Comparison of ENCODE assay signal across 8 mouse cellular contexts in the genomic region with DNA sequence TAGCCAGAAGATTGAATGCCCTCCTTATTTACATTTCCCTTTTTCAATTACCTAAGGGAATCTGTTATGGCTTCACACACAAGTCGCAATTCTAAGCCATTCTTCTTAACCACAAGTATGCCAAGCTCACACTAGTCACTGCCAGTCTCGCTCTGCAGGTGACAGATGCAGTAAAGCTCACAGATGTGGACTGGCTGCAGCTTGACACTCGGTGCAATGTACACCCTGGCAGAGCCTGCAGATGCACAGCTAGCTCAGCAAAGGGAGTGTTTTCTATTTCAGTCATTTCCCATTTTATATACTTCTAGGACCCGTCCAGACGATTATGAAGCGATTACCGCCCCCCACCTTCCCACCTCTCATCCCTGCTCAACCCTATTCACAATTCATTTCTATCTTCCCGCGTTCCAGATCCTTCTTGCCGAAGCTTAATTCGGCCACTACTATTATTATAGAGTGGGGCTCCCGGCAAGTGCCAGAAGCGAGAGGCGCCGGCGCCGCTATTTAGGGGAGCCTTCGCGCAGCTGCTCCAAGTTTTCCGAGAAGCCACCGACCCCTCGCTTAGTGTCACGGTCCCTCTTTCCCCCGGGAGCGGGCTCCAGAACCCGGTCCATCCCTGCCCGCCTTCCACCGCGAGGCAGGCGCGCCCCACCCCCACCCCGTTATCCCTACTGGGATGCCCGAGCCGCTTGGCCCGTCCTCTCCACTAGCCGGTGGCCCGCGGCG. TPM values are rescaled to one million over a fixed set of nuclear protein-coding genes. Genes with fewer than 3 reads are reported as not detected.
DNase-seq lines count a peak whose midpoint lies in the region; ATAC-seq and TF ChIP-seq lines count a peak whose summit lies in the region.

No protein-coding gene starts in this region.

- H3K36me3 ChIP-seq in neural tube, embryonic 11.5 days (ENCODE audit: control insufficient read depth, insufficient read depth, low read length) = no peaks in the 10 kb centered on the region
- H3K36me3 ChIP-seq in forebrain, postnatal 0 days (ENCODE audit: insufficient read depth) = no peaks in the 10 kb centered on the region
- H3K36me3 ChIP-seq in liver, embryonic 12.5 days = no peaks in the 10 kb centered on the region
- H3K36me3 ChIP-seq in stomach, embryonic 16.5 days (ENCODE audit: control insufficient read depth, insufficient read depth, low read length) = no peaks in the 10 kb centered on the region

- H3K27me3 ChIP-seq in neural tube, embryonic 11.5 days (ENCODE audit: control insufficient read depth, insufficient read depth, low read length) = no peaks in the 10 kb centered on the region
- no peaks in the 10 kb centered on the region for H3K27me3 ChIP-seq in forebrain, postnatal 0 days (ENCODE audit: insufficient read depth, low read length)
- no peaks in the 10 kb centered on the region for H3K27me3 ChIP-seq in liver, embryonic 12.5 days (replicated peaks)
- H3K27me3 ChIP-seq in stomach, embryonic 16.5 days (ENCODE audit: control insufficient read depth, insufficient read depth, low read length) = no peaks in the 10 kb centered on the region

- WGBS in neural tube, embryonic 11.5 days = under 1% methylated on average over 38 of the region's 39 CpGs
- 4% methylated on average over 38 of the region's 39 CpGs for WGBS in forebrain, postnatal 0 days
- WGBS in liver, embryonic 12.5 days (ENCODE audit: insufficient replicate concordance) = 2% methylated on average over 39 of the region's 39 CpGs
- WGBS in stomach, embryonic 16.5 days = under 1% methylated on average over 39 of the region's 39 CpGs

- peak overlapping the region; percentile 95 for H3K9ac ChIP-seq in neural tube, embryonic 11.5 days (ENCODE audit: low read length)
- H3K9ac ChIP-seq in forebrain, postnatal 0 days = peak overlapping the region; percentile 99
- H3K9ac ChIP-seq in liver, embryonic 12.5 days = peak overlapping the region; percentile 91
- peak overlapping the region; percentile 94 for H3K9ac ChIP-seq in stomach, embryonic 16.5 days (ENCODE audit: low read length)

- H3K27ac ChIP-seq in neural tube, embryonic 11.5 days (ENCODE audit: low read depth, low read length) = peak overlapping the region; percentile 94
- peak overlapping the region; percentile 98 for H3K27ac ChIP-seq in forebrain, postnatal 0 days (ENCODE audit: low read depth, low read length)
- H3K27ac ChIP-seq in liver, embryonic 12.5 days = peak overlapping the region; percentile 91
- H3K27ac ChIP-seq in stomach, embryonic 16.5 days (ENCODE audit: low read length) = peak overlapping the region; percentile 66

- ATAC-seq in neural tube, embryonic 11.5 days (ENCODE audit: insufficient read depth, low FRiP score, low TSS enrichment) = peak; percentile 78
- ATAC-seq in forebrain, postnatal 0 days = peak; percentile 59
- ATAC-seq in liver, embryonic 12.5 days = peak; percentile 71
- ATAC-seq in stomach, embryonic 16.5 days (ENCODE audit: insufficient read depth, low FRiP score) = peak; percentile 54; the same call in 1 of the 2 replicates

- H3K4me1 ChIP-seq in neural tube, embryonic 11.5 days (ENCODE audit: control insufficient read depth, insufficient read depth, low read length) = peaks cover 12% of the 10 kb centered on the region
- peaks cover 25% of the 10 kb centered on the region for H3K4me1 ChIP-seq in forebrain, postnatal 0 days (ENCODE audit: insufficient read depth)
- peaks cover 53% of the 10 kb centered on the region for H3K4me1 ChIP-seq in liver, embryonic 12.5 days
- peaks cover 13% of the 10 kb centered on the region for H3K4me1 ChIP-seq in stomach, embryonic 16.5 days (ENCODE audit: control insufficient read depth, insufficient read depth, low read length)

- peak overlapping the region; percentile 92 for H3K4me2 ChIP-seq in neural tube, embryonic 11.5 days (ENCODE audit: low read depth)
- H3K4me2 ChIP-seq in forebrain, postnatal 0 days (ENCODE audit: low read depth) = peak overlapping the region; percentile 89
- H3K4me2 ChIP-seq in liver, embryonic 12.5 days = peak overlapping the region; percentile 94
- H3K4me2 ChIP-seq in stomach, embryonic 16.5 days (ENCODE audit: low read depth, low read length) = peak overlapping the region; percentile 79

- peak; percentile 64 for DNase-seq in cerebellum, adult 9-10 months
- no peak for DNase-seq in cerebellum, postnatal 4 days (ENCODE audit: low spot score in 2 of 2)
- DNase-seq in neural tube, embryonic 11.5 days (ENCODE audit: low spot score) = no peak
- no peak for DNase-seq in neural tube, embryonic 10.5 days (ENCODE audit: extremely low spot score, low spot score)
- peak; percentile 58 for DNase-seq in forebrain, postnatal 0 days
- no peak for DNase-seq in adrenal gland, postnatal 10 days

- no peak for TF ChIP-seq CTCF in forebrain, postnatal 0 days (IDR thresholded peaks at IDR 0.05; ENCODE audit: low read depth)

- no peaks in the 10 kb centered on the region for H3K9me3 ChIP-seq in neural tube, embryonic 11.5 days (ENCODE audit: control insufficient read depth, low read length)
- no peaks in the 10 kb centered on the region for H3K9me3 ChIP-seq in forebrain, postnatal 0 days (ENCODE audit: low read length)
- H3K9me3 ChIP-seq in liver, embryonic 12.5 days (replicated peaks) = no peaks in the 10 kb centered on the region
- H3K9me3 ChIP-seq in stomach, embryonic 16.5 days (replicated peaks; ENCODE audit: control insufficient read depth, low read length) = no peaks in the 10 kb centered on the region

- H3K4me3 ChIP-seq in neural tube, embryonic 11.5 days (ENCODE audit: low read depth, low read length) = peak overlapping the region; percentile 89
- peak overlapping the region; percentile 98 for H3K4me3 ChIP-seq in forebrain, postnatal 0 days (ENCODE audit: low read depth, low read length)
- peak overlapping the region; percentile 94 for H3K4me3 ChIP-seq in liver, embryonic 12.5 days
- H3K4me3 ChIP-seq in stomach, embryonic 16.5 days (replicated peaks; ENCODE audit: low read length) = peak overlapping the region; percentile 95

RNA-seq across cellular contexts. Expression of gene Tbpl1, which starts 1.3 kb away (rescaled TPM):
- polyA plus RNA-seq in neural tube, embryonic 11.5 days (2014; fragmentation: Nextera tagmentation; extraction: Ambion mirVana) = 108 and 115 TPM in 2 replicates
- 47.7 and 60.0 TPM in 2 replicates for total RNA-seq in forebrain, postnatal 0 days (2014; rRNA removed)
- 55.1 and 70.9 TPM in 2 replicates for polyA plus RNA-seq in forebrain, postnatal 0 days (2015; fragmentation: Nextera tagmentation; extraction: Ambion mirVana)
- 34.4 and 34.7 TPM in 2 replicates for polyA plus RNA-seq in liver, embryonic 12.5 days (2016; fragmentation: Nextera tagmentation; extraction: Ambion mirVana)
- 52.7 and 53.2 TPM in 2 replicates for polyA plus RNA-seq in stomach, embryonic 16.5 days (2015; fragmentation: Nextera tagmentation; extraction: Ambion mirVana)
- 10 to 100 TPM; 30.1 to 33.5 TPM for total RNA-seq in adrenal gland, postnatal 10 days (2021)

Comparison
In these comparisons a context has a peak if more than half of its experiments do, and no peak if none do; other contexts are left out.
1. DNase-seq: peak in cerebellum, adult 9-10 months (single experiment) and forebrain, postnatal 0 days (single experiment); none in cerebellum, postnatal 4 days (0 of 2), neural tube, embryonic 11.5 days (single experiment), neural tube, embryonic 10.5 days (single experiment) and adrenal gland, postnatal 10 days (single experiment).
2. Peak in every context shown above with its lines, with median percentiles within 50 percentile points of each other: ATAC-seq, H3K27ac ChIP-seq, H3K4me2 ChIP-seq, H3K4me3 ChIP-seq and H3K9ac ChIP-seq.